Mouse (Mus musculus) urinary bladder, adult 2 months (tissue): ENCODE results near the gene Blm. TPM values are rescaled to one million over a fixed set of nuclear protein-coding genes. Genes with fewer than 3 reads are reported as not detected.

Experiments used
- DNase-seq: peaks from one replicate; pipeline ENCODE4 v3.0.0; 2022; ENCODE audit warnings: low spot score
- polyA plus RNA-seq: library from polyadenylated mRNA; depleted of rRNA; stranded (reverse); fragments of >200 nt; gene quantifications from 2 replicates; pipeline ENCODE4 v1.2.3, GENCODE M21; 2012

Gene Blm
- polyA plus RNA-seq, 1 experiment: 2.3 TPM

- DNase-seq: no peak
These were observed 73.0 kb downstream of the Blm start for GRCm38 (mm10) chr7:80461891-80462290.

GRCm38 (mm10) chr7:80460892-80461291 lies 74.0 kb downstream of the Blm start:
- no peak for DNase-seq

GRCm38 (mm10) chr7:80460199-80460598 lies 74.7 kb downstream of the Blm start:
- no peak for DNase-seq

- DNase-seq: no peak
These were observed 77.0 kb downstream of the Blm start for GRCm38 (mm10) chr7:80457831-80458343.

GRCm38 (mm10) chr7:80457241-80457640 lies 77.7 kb downstream of the Blm start:
- no peak for DNase-seq

- no peak for DNase-seq
These were observed 78.6 kb downstream of the Blm start for GRCm38 (mm10) chr7:80456327-80456726.

GRCm38 (mm10) chr7:80455505-80456160 lies 79.3 kb downstream of the Blm start:
- DNase-seq: no peak

GRCm38 (mm10) chr7:80454786-80455185 lies 80.1 kb downstream of the Blm start:
- DNase-seq: no peak

GRCm38 (mm10) chr7:80453997-80454396 lies 80.9 kb downstream of the Blm start:
- no peak for DNase-seq

GRCm38 (mm10) chr7:80453121-80453520 lies 81.8 kb downstream of the Blm start:
- no peak for DNase-seq

- DNase-seq: no peak
These were observed 82.7 kb downstream of the Blm start for GRCm38 (mm10) chr7:80452241-80452640.

GRCm38 (mm10) chr7:80451550-80452232 lies 83.2 kb downstream of the Blm start:
- DNase-seq: no peak

- DNase-seq: no peak
These were observed 84.6 kb downstream of the Blm start for GRCm38 (mm10) chr7:80450354-80450753.

GRCm38 (mm10) chr7:80449620-80450091 lies 85.3 kb downstream of the Blm start:
- DNase-seq: no peak

- no peak for DNase-seq
These were observed 87.6 kb downstream of the Blm start for GRCm38 (mm10) chr7:80447336-80447735.

GRCm38 (mm10) chr7:80446221-80446878 lies 88.6 kb downstream of the Blm start:
- DNase-seq: no peak

- no peak for DNase-seq
These were observed 89.4 kb downstream of the Blm start for GRCm38 (mm10) chr7:80445492-80445891.

GRCm38 (mm10) chr7:80444401-80445249 lies 90.3 kb downstream of the Blm start:
- no peak for DNase-seq

- no peak for DNase-seq
These were observed 91.8 kb downstream of the Blm start for GRCm38 (mm10) chr7:80443124-80443523.

- no peak for DNase-seq
These were observed 92.7 kb downstream of the Blm start for GRCm38 (mm10) chr7:80441986-80442904.

GRCm38 (mm10) chr7:80440685-80441084 lies 94.2 kb downstream of the Blm start:
- no peak for DNase-seq
